Mouse (Mus musculus) frontal cortex, postnatal 36 days (tissue): Measurements from ENCODE around the gene Hsdl2.
"Not testable (repeated sequence)": the region's sequence is repeated elsewhere in the genome, so short reads cannot be mapped to it uniquely, and the experiment has no call there.

Source experiments
- DNase-seq, 2 experiments: peaks; one replicate each; pipeline ENCODE4 v3.0.0; 2022; ENCODE audit warnings: low spot score in 2 of 2

Hsdl2 gene

GRCm38 (mm10) chr4:59564128-59564527, 17.2 kb upstream of the Hsdl2 start:
- DNase-seq: no peak

DNA sequence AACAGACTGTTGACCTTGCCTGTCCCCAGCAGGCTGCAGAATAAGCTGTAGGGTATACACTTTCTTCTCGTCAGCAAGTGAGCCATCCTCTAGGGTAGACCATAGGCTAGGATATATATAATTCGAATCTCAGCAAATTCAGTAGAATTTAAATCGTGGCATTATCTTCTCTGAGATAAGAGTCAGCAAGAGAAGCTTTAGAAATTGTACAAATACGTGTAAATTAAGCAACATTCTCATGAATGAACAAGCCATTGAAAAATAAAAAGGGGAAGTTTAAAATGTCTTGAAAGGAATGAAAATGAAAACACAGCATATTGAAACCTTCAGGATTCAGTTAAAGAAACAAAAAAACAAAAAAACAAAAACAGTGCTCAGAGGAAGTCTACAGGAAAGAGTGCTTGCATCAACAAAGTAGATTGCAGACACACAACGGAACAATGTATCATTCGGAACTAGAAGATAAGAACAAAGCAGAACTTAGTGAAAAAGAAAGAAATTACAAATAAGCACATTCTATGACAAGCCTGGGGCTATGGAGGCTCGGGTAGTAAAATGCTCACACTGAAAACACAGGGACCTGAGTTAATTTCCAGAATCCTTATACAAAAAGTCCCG, 15.7 kb upstream of the Hsdl2 start:
- no peak for DNase-seq

DNA sequence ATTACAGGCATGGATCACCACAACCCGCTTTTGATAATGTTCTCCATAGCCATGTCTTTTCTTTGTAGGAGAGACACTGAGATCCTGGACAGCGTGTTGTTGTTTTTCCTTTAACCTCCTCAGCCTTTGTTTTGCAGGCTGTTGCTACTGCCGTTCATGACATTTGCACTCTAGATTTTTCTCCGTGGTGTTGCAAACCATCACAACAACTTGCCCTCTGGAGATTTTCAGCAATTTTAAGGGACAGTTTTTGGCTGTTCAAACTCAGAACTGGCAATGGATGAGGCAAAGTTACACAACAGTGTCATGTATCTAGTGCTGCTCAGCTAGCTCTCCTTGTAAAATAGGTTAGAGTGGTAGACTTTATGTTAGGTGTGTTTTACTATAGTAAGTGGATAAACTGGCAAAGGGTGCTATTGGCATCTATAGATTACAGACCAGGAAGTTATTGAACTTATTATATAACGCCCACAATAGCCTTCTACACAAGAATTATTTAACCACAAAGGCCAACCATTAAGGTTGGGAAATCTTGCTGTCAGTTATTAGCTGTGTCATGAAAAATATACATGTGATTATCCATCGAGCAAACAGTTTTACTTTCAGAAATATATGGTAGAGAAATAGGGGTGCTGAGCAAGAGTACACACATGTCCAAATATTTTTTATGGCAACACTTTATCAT, 13.6 kb upstream of the Hsdl2 start:
- no peak for DNase-seq

DNA sequence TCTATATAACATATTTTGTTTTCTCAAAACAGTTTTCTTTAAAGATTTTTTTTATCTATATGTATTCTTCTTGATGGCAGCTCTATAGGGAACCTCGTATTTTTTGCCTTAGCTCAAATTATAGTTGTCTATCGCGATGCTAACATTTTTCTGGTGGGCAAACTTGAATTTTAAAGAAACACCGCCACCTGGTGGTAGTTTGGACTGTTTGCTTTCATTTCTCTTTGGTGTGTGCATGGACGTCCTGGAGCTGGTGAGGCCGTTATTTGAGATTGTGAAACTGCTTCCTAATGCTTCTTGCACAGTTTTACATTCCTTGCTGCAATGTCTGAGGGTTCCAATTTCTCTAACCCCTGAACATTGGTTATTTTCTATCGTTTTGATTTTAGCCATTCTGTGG, 11.8 kb upstream of the Hsdl2 start:
- peak; percentile 64 to 87 for DNase-seq

DNA sequence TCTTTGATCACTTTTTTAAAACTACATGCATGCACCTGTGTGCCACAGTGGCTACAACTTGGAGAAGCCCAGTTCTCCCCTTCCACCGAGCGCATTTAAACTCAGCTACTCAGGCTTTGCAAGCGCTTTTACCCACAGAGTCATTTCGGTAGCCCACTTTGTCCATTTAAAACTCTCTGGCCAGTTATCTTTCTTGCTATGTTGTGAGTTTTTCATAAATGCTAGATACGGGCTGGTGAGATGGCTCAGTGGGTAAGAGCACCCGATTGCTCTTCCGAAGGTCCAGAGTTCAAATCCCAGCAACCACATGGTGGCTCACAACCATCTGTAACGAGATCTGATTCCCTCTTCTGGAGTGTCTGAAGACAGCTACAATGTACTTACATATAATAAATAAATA, 10.8 kb upstream of the Hsdl2 start:
- not testable (repeated sequence) for DNase-seq

DNA sequence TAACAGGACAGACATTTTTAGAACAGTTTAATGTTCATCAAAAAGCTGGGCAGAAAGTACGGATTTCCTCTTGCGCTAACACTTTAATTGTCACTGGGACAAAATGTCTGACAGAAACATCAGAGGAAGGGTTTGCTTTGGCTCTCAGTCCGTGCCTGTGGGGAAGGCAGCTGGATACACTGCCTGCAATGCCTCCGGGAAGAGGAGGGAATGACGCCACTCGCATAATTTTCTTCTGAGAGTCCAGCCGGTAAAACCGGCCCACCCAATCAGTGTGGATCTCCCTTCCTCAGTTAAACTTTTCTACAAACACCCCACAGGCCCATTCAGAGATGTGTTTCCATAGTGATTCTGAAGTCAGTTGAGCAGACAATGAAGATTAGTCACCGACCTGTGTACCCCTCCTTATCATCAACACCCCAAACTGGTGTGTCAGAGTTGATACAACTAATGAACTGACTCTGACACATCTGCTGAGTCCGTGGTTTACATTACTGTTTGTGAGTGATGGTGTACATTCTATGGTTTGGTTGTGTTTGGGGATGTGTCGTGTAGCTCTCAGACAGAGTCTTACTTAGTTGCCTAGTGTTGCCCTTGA, 8.7 kb upstream of the Hsdl2 start:
- no peak for DNase-seq

DNA sequence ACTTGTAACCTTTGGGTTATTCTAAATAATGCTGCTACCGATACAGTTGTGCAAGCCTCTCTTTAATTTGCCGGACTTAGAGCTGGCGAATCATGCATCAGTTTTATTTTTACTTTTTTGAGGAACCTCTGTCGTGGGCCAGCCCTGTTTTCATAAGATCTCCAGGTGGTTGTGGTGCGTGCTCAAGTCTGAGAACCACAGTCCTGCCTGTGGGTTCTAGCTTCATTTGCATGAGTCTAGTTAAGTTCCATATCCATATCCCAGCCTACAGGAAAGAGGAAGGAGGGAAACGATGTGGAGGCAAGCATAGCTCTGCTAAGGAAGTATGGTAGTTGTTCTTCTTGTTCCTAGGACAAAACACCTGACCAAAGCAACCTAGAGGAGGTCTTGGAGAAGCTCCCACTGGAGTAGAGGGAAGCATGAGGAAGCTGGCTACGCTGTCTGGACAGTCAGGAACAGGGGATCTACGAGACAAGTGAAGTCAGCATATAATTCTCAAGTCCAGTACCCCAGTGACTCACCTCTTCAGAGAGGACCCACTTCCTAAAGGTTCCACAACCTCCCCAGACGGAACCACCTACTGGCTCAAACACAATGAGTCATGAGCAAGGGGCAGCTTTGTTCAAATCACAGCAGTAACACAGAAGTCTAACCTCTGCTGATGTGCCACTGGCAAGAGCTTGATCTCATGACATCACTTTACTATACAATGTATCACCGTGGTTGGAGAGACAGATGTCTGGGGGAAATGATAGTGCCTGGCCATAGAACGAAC, 6.0 kb upstream of the Hsdl2 start:
- no peak for DNase-seq

GRCm38 (mm10) chr4:59580495-59581281, 675 bp upstream of the Hsdl2 start:
- DNase-seq: peak; percentile 13 to 17

- no peak for DNase-seq
Observed at GRCm38 (mm10) chr4:59582186-59582585, 823 bp downstream of the Hsdl2 start.

GRCm38 (mm10) chr4:59585097-59585496, 3.7 kb downstream of the Hsdl2 start:
- peak in 1 of 2 experiments; percentile 8 for DNase-seq

- DNase-seq: no peak
Observed at GRCm38 (mm10) chr4:59587215-59587871, 6.0 kb downstream of the Hsdl2 start.

- DNase-seq: no peak
Observed at GRCm38 (mm10) chr4:59587872-59588226, 6.5 kb downstream of the Hsdl2 start.

GRCm38 (mm10) chr4:59594614-59595013, 13.3 kb downstream of the Hsdl2 start:
- no peak for DNase-seq

DNA sequence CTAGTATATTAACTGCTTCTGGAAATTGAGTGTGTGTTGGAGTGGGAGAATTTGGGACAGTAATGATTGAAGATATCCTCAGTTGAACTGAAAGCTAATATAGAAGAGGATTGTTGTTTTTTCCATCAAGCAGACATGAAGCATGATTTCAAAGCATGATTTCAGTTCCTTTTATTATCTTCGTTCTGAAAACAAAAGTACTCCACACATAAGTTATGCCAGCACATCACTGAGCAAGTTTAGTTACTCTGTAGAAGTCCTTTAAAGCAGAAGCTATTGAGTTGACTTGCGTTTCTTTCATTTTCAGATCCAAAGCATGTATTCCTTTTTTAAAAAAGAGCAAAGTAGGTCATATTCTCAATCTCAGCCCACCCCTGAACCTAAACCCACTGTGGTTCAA, 15.2 kb downstream of the Hsdl2 start:
- DNase-seq: no peak

- DNase-seq: no peak
Observed at GRCm38 (mm10) chr4:59602704-59603103, 21.3 kb downstream of the Hsdl2 start.

- DNase-seq: no peak
Observed at GRCm38 (mm10) chr4:59604892-59605291, 23.5 kb downstream of the Hsdl2 start.

DNA sequence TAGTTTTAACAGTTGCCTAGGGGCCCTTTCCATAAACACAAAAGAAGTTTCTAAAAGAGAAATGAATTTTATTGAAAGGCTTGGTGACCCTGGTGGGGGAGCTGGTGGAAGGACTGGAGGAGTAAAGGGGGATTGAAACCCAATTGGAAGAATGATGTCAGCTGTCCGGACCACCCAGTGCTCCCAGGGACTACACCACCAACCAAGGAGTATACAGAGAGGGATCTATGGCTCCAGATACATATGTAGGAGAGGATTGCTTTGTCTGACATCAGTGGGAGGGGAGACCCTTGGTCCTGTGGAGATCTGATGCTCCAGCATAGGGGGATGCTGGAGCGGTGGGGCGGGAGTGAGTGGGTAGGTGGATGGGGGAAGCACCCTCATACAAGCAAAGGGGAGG, 24.1 kb downstream of the Hsdl2 start:
- no peak for DNase-seq

- no peak for DNase-seq
Observed at GRCm38 (mm10) chr4:59610411-59610810, 29.0 kb downstream of the Hsdl2 start.

DNA sequence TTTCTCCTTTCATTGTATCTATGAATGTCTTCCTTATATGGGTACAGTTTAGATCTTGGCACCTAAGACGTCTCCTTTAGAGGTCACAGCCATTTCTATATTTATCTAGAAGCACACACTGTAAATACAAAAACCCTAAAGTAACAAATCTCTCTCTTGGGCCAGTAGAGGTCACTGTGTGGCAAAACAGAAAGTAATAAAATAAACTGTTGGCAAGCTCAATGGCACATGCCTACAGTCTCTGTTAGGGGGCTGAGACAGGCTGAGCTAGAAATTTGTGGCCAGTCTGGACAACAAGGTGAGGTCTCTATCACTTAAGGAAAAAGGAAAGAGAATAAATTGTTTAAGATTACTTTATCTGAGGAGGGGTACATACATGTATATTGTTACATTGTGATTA, 33.6 kb downstream of the Hsdl2 start:
- DNase-seq: no peak

DNA sequence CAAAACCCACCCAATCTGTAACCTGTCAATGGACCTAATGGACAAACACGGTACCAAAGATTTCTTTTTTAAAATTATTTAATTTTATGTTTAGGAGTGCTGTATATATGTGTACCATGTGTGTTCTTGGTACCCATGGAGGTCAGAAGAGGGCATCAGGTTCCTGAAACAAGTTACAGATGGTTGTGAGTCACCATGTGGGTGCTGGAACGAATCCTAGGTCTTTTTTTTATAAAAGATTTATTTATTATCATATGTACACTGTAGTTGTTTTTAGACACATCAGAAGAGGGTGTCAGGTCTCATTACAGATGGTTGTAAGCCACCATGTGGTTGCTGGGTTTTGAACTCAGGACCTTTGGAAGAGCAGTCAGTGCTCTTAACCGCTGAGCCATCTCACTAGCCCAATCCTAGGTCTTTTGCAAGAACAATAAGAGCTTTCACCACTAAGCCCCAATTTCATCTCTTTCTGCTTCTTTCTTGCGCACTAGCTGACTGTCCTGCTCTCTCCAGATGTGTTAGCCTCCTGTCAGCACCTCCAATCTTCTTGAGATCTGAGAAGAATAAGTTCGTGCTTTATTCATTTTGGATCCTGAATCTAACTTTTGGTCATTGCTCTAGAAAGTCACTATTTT, 38.4 kb downstream of the Hsdl2 start:
- DNase-seq: no peak

GRCm38 (mm10) chr4:59625676-59625997, 44.3 kb downstream of the Hsdl2 start:
- no peak for DNase-seq
